Mouse (Mus musculus) spleen, adult 2 months (tissue): ENCODE results near the gene Hmga1b.

Experiments
- CTCF ChIP-seq: fragments of 200-500 bp; IDR thresholded peaks from 2 replicates; pipeline ENCODE4 v1.5.1; 2011; ENCODE audit warnings: mild to moderate bottlenecking, inconsistent platforms; ENCODE audit not compliant: insufficient read depth, insufficient read length, insufficient replicate concordance; ENCODE audit errors: extremely low read depth
- POLR2A ChIP-seq: fragments of 200-500 bp; IDR thresholded peaks from 2 replicates; pipeline ENCODE4 v1.6.1; 2011; ENCODE audit warnings: low read depth, low read length, inconsistent platforms

- TF ChIP-seq POLR2A = peak; percentile 30
- no peak for TF ChIP-seq CTCF
Measured at GRCm38 (mm10) chr11:120713580-120714518, 48.7 kb upstream of the Hmga1b start, which contains the start of the genes Cenpx and Lrrc45.
